Mouse (Mus musculus): Measurements from ENCODE around the gene Gm44503. TPM values are rescaled to one million over a fixed set of nuclear protein-coding genes. Genes with fewer than 3 reads are reported as not detected.

Gm44503 gene
- polyA plus RNA-seq, 1 experiment: not detected

DNA sequence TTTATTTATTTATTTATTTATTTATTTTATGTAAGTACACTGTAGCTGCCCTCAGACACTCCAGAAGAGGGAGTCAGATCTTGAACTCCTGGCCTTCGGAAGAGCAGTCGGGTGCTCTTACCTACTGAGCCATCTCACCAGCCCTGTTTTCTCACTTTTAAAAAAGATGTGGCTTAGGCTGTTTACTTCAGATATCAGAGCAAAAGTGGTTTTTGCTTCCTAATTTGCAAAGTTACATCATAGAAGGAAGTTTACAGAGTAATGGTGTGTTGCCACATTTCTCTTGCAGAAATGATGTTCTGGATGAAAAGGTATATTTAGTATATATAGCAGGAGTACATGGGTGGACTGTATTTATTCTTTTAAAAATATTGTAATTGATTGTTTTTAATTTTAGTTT lies 32.8 kb downstream of the Gm44503 start:
- no peak overlapping the region for H3K4me3 ChIP-seq (replicated peaks; ENCODE audit: extremely low read depth, low read depth, low read length)
- H3K4me1 ChIP-seq (ENCODE audit: control insufficient read depth, insufficient read depth, low read length): peaks cover 6% of the 10 kb centered on the region
- 91% methylated on average over 2 of the region's 2 CpGs for WGBS
- TF ChIP-seq POLR2A (IDR thresholded peaks at IDR 0.05; ENCODE audit: borderline replicate concordance, extremely low read depth, low read depth, low read length): no peak
- no peak for TF ChIP-seq CTCF (IDR thresholded peaks at IDR 0.05; ENCODE audit: insufficient read depth, low read length)
- no peak for DNase-seq

DNA sequence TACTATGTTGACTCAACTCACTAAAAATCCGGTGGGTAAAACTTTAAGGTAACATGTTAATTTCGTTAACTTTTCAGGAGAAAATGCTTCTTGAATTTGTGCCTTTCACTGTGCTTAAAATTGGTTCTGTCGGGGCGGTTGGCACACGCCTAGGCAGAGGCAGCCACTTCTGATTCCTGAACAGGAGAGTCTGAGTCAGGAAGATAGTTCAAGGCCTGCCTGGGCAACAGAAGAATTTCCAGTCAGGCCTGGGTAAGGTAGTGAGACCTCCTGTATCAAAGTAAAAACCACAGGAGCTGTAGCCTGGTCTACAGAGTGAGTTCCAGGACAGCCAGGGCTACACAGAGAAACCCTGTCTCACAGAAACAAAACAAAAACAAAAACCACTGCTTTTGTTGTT lies 33.9 kb downstream of the Gm44503 start:
- 85% methylated on average over 5 of the region's 5 CpGs for WGBS
- peaks cover 2% of the 10 kb centered on the region; the same call in 1 of the 2 replicates for H3K4me1 ChIP-seq (ENCODE audit: control insufficient read depth, insufficient read depth, low read length)
- no peak for DNase-seq
- TF ChIP-seq CTCF (IDR thresholded peaks at IDR 0.05; ENCODE audit: insufficient read depth, low read length) (no peak), POLR2A (IDR thresholded peaks at IDR 0.05; ENCODE audit: borderline replicate concordance, extremely low read depth, low read depth, low read length) (no peak)
- no peak overlapping the region for H3K4me3 ChIP-seq (replicated peaks; ENCODE audit: extremely low read depth, low read depth, low read length)

DNA sequence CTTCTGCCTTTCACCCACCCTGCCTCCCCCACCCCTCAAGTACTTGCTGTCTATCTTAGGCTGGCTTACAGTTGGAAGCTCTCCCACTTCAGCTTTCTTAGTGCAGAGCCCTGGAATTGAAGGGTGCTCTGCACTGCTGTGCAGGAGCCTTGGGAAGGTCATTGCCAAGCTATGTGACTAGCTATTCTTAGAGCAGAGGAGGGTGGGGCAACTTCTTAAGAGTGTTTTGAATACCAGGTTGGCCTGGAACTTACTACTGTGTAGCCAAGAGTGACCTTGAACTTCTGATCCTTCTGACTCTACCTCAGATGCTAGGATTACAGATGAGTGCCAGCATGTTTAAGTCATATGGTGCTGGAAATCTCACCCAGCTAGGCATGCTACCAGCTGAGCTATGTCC lies 37.5 kb downstream of the Gm44503 start:
- H3K4me3 ChIP-seq (replicated peaks; ENCODE audit: extremely low read depth, low read depth, low read length): no peak overlapping the region
- DNase-seq: no peak
- TF ChIP-seq POLR2A (IDR thresholded peaks at IDR 0.05; ENCODE audit: borderline replicate concordance, extremely low read depth, low read depth, low read length) (no peak), CTCF (IDR thresholded peaks at IDR 0.05; ENCODE audit: insufficient read depth, low read length) (no peak)
- H3K4me1 ChIP-seq (ENCODE audit: control insufficient read depth, insufficient read depth, low read length): no peaks in the 10 kb centered on the region

DNA sequence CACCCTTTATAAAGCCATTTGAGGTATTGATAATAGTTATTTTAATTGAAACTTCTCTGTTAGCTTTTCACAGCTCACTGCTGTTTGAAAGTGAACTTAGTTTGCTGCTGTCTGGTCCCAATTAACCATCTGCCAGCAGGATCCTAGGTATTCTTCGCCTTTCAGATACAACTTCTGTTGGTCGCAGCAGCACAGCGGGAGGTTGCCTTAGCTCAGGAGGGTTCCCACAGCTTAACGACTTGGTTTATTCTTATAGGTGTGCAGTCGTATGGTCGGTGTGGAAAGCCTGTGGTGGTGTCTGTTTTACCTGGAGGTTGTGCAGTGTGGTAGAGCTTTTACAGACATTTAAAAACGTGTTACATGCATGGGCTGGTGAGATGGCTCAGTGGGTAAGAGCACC lies 38.2 kb downstream of the Gm44503 start:
- no peak for DNase-seq
- Histone ChIP-seq H3K4me1 (ENCODE audit: control insufficient read depth, insufficient read depth, low read length) (no peaks in the 10 kb centered on the region), H3K4me3 (replicated peaks; ENCODE audit: extremely low read depth, low read depth, low read length) (no peak overlapping the region)
- 70% methylated on average over 7 of the region's 7 CpGs for WGBS
- TF ChIP-seq CTCF (IDR thresholded peaks at IDR 0.05; ENCODE audit: insufficient read depth, low read length) (no peak), POLR2A (IDR thresholded peaks at IDR 0.05; ENCODE audit: borderline replicate concordance, extremely low read depth, low read depth, low read length) (no peak)

DNA sequence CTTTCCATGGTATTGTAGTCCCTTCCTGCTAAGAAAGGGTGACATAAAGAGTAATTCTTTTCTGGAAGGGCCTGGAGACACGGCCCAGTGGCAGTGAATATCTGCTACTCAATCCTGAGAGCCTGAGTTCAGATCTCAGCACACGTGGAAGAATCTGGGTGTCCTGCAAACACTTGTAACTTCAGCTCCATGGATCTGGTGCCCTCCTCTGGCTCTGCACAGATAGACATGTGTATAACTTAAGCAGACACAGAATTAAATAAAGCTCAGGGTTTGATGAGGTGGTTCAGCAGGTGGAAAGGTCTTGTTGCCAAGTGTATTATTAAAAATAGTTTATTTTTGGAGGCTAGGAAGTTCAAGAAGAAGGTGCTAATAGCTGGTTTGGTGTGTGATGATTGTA lies 41.8 kb downstream of the Gm44503 start:
- TF ChIP-seq POLR2A (IDR thresholded peaks at IDR 0.05; ENCODE audit: borderline replicate concordance, extremely low read depth, low read depth, low read length) (no peak), CTCF (IDR thresholded peaks at IDR 0.05; ENCODE audit: insufficient read depth, low read length) (no peak)
- WGBS: 65% methylated on average over 2 of the region's 2 CpGs
- Histone ChIP-seq H3K4me1 (ENCODE audit: control insufficient read depth, insufficient read depth, low read length) (0 out of 2 replicates have a peak, but pooled peaks cover 2% of the 10 kb centered on the region), H3K4me3 (replicated peaks; ENCODE audit: extremely low read depth, low read depth, low read length) (no peak overlapping the region)
- DNase-seq: no peak

DNA sequence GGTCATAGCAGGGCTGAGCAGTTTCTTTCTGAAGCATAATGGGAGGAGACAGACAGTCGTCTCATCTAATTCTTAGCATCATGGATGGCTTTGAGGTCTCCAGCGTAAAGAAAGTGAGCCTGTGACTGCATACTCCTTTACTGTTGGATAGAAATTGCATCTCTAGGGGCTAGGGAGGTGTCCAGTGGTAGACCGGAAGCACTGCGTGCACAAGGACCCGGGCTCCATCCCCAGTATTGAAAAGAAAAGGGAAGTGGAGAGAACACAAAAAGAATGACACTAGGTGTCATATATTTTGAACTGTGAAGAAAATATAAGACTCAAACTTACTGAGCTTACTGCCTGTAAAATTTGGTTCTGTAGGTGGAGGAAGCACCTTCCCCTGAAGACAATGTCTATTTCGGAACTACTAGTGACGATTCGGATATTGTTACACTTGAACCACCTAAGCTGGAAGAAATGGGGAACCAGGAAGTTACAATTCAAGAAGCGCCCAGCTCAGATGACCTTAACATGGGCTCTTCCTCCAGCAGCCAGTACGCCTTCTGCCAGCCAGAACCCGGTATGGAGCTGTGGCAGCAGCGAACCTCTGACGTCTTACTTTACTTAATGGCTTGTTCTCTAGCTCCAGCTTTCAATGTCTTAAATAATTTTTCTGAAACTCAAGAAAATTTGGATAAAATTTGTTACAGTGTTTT lies 42.8 kb downstream of the Gm44503 start:
- Histone ChIP-seq H3K4me3 (replicated peaks; ENCODE audit: extremely low read depth, low read depth, low read length) (no peak overlapping the region), H3K4me1 (ENCODE audit: control insufficient read depth, insufficient read depth, low read length) (0 out of 2 replicates have a peak, but pooled peaks cover 2% of the 10 kb centered on the region)
- no peak for DNase-seq
- 85% methylated on average over 13 of the region's 13 CpGs for WGBS
- TF ChIP-seq POLR2A (IDR thresholded peaks at IDR 0.05; ENCODE audit: borderline replicate concordance, extremely low read depth, low read depth, low read length): no peak
- TF ChIP-seq CTCF (IDR thresholded peaks at IDR 0.05; ENCODE audit: insufficient read depth, low read length): no peak

DNA sequence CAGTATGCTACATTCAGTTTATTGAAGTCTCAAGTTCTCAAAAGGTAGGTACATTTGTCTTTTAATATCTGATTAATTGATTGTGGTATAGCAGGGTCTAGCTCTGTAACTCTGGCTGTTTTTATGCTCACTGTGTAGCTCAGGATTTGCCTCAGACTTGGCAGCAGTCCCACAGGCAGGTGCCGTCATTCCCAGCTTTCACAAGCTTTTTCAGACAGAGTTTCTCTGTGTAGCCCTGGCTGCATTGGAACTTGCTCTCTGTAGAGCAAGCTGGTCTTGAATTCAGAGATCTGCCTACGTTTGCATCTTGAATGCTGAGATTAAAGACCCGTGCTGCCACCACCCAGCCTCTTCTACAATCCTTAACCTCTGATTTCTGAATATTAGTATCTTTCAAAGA lies 43.5 kb downstream of the Gm44503 start:
- TF ChIP-seq POLR2A (IDR thresholded peaks at IDR 0.05; ENCODE audit: borderline replicate concordance, extremely low read depth, low read depth, low read length): no peak
- TF ChIP-seq CTCF (IDR thresholded peaks at IDR 0.05; ENCODE audit: insufficient read depth, low read length): no peak
- Histone ChIP-seq H3K4me1 (ENCODE audit: control insufficient read depth, insufficient read depth, low read length) (0 out of 2 replicates have a peak, but pooled peaks cover 2% of the 10 kb centered on the region), H3K4me3 (replicated peaks; ENCODE audit: extremely low read depth, low read depth, low read length) (no peak overlapping the region)
- DNase-seq: no peak
- 56% methylated on average over 3 of the region's 3 CpGs for WGBS

DNA sequence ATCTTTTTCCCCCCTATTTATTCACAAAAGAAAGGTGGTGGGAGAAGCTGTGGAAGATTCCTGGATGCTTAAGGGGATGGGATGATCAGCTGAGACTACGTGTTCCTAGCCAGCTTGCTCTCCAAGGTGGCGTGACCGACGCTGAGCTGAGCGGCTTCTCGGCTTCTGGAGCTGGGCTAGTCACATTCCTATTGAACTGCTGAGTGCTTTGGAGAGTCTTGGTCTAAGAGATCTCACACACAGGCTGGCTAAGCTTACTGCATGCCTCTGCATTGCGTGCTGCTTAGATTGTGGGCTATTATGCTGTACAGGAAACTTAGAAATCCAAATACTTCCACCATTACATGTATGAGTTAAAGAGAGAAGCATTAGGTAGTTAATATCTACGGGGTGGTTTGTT lies 45.4 kb downstream of the Gm44503 start:
- 75% methylated on average over 8 of the region's 8 CpGs for WGBS
- Histone ChIP-seq H3K4me1 (ENCODE audit: control insufficient read depth, insufficient read depth, low read length) (0 out of 2 replicates have a peak, but pooled peaks cover 4% of the 10 kb centered on the region), H3K4me3 (replicated peaks; ENCODE audit: extremely low read depth, low read depth, low read length) (no peak overlapping the region)
- DNase-seq: no peak
- TF ChIP-seq POLR2A (IDR thresholded peaks at IDR 0.05; ENCODE audit: borderline replicate concordance, extremely low read depth, low read depth, low read length): no peak
- no peak for TF ChIP-seq CTCF (IDR thresholded peaks at IDR 0.05; ENCODE audit: insufficient read depth, low read length)

DNA sequence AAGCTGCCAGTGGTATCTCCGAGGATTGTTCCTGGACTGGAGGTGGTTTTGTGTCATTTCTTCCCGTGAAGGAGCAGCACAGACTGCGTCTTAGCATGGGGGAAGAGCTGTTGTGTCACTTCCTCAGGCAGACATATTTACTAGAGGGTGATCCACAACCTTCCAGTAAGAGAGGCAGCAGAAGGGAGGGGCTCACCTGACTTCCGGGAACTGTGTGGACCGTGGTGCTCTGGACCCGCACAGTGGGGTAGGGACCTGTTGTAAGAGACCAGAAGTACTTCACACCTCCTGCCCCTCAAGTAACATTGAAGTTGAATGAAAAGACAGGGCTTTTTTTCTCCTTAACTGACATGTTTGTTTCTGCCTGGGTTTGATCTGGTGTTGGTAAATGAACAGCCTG lies 46.5 kb downstream of the Gm44503 start:
- DNase-seq: no peak
- TF ChIP-seq POLR2A (IDR thresholded peaks at IDR 0.05; ENCODE audit: borderline replicate concordance, extremely low read depth, low read depth, low read length) (no peak), CTCF (IDR thresholded peaks at IDR 0.05; ENCODE audit: insufficient read depth, low read length) (no peak)
- WGBS: 59% methylated on average over 6 of the region's 6 CpGs
- Histone ChIP-seq H3K4me3 (replicated peaks; ENCODE audit: extremely low read depth, low read depth, low read length) (no peak overlapping the region), H3K4me1 (ENCODE audit: control insufficient read depth, insufficient read depth, low read length) (0 out of 2 replicates have a peak, but pooled peaks cover 4% of the 10 kb centered on the region)

DNA sequence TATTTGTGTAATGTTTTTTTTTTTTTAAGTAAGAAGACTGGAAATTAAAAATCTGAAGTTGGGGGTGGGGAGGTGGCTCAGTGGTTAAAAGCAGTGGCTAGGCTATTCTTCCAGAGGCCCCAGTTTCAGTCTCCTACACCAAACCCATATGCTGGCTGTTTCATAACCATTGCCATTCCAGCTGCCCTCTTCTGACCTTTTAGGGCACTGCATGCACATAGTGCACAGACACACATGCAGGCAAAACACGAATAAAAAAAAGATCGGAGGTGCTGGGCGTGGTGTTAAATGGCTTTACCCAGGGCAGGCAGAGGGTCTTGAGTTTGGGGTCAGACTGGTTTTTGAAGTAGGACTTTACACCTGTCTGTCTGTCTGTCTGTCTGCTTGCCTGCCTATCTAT lies 47.5 kb downstream of the Gm44503 start:
- H3K4me1 ChIP-seq (ENCODE audit: control insufficient read depth, insufficient read depth, low read length): 0 out of 2 replicates have a peak, but pooled peaks cover 4% of the 10 kb centered on the region
- DNase-seq: no peak
- WGBS: 97% methylated on average over 3 of the region's 3 CpGs
- no peak overlapping the region for H3K4me3 ChIP-seq (replicated peaks; ENCODE audit: extremely low read depth, low read depth, low read length)
- TF ChIP-seq CTCF (IDR thresholded peaks at IDR 0.05; ENCODE audit: insufficient read depth, low read length): no peak
- no peak for TF ChIP-seq POLR2A (IDR thresholded peaks at IDR 0.05; ENCODE audit: borderline replicate concordance, extremely low read depth, low read depth, low read length)
